Mouse (Mus musculus) kidney, adult 2 months (tissue): ENCODE measurements around the gene Phf11c.
"Not testable (repeated sequence)": the region's sequence is repeated elsewhere in the genome, so short reads cannot be mapped to it uniquely, and the experiment has no call there.

Source experiments
- CTCF ChIP-seq: fragments of 200-500 bp; conservative IDR thresholded peaks from 2 replicates; pipeline ENCODE4 v1.5.1; 2011; ENCODE audit warnings: low read depth, mild to moderate bottlenecking, control low read depth, low read length, moderate library complexity, mixed read lengths; ENCODE audit not compliant: insufficient read depth, insufficient read length
- POLR2A ChIP-seq: fragments of 200-500 bp; IDR thresholded peaks from one replicate; pipeline ENCODE4 v1.6.1; 2011; ENCODE audit warnings: low read depth, low read length, control low read depth

DNA sequence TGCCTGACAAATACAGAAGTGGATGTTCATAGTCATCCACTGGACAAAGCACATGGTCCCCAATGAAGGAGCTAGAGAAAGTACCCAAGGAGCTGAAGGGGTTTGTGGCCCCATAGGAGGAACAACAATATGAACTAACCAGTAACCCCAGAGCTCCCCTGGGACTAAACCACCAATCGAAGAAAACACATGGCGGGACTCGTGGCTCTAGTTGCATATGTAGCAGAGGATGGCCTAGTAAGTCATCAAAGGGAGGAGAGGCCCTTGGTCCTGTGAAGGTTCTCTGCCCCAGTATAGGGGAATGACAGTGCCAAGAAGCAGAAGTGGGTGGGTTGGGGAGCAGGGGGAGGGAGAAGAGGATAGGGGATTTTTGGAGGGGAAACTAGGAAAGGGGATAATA, 59.1 kb downstream of the Phf11c start:
- not testable (repeated sequence) for TF ChIP-seq CTCF, POLR2A
